8 mouse cellular contexts compared by ENCODE assay signal in genomic region chr4:134510845-134511411, GRCm38 (mm10). TPM values are rescaled to one million over a fixed set of nuclear protein-coding genes. Genes with fewer than 3 reads are reported as not detected.
DNase-seq lines count a peak whose midpoint lies in the region; ATAC-seq and TF ChIP-seq lines count a peak whose summit lies in the region.

Gene Aunip (plus strand): TSS chr4:134510999.

- H3K9me3 ChIP-seq in hindbrain, embryonic 16.5 days (ENCODE audit: control insufficient read depth, low read length) = no peaks in the 10 kb centered on the region

- H3K9ac ChIP-seq in hindbrain, embryonic 16.5 days (ENCODE audit: low read depth, low read length) = peak within 1 kb of the TSS; percentile 30

- TF ChIP-seq CTCF in left cerebral cortex, adult 2 months (IDR thresholded peaks at IDR 0.05) = no peak; the same call in 1 of the 2 replicates

- H3K4me3 ChIP-seq in hindbrain, embryonic 16.5 days (ENCODE audit: low read length) = peak within 1 kb of the TSS; percentile 53
- peak within 1 kb of the TSS; percentile 39 for H3K4me3 ChIP-seq in left cerebral cortex, adult 2 months

- H3K36me3 ChIP-seq in hindbrain, embryonic 16.5 days (ENCODE audit: control insufficient read depth, insufficient read depth, low read length) = peaks cover 5% of the 10 kb centered on the region

- H3K4me1 ChIP-seq in hindbrain, embryonic 16.5 days (ENCODE audit: control insufficient read depth, insufficient read depth, low read depth, low read length) = peaks cover 6% of the 10 kb centered on the region

- peak within 1 kb of the TSS; percentile 96 for H3K4me2 ChIP-seq in hindbrain, embryonic 16.5 days (ENCODE audit: low read length)

- no peaks in the 10 kb centered on the region; the same call in 1 of the 2 replicates for H3K27me3 ChIP-seq in hindbrain, embryonic 16.5 days (replicated peaks; ENCODE audit: control insufficient read depth, insufficient read depth, low read length)

- under 1% methylated on average over 42 of the region's 42 CpGs for WGBS in hindbrain, embryonic 16.5 days

- peak; percentile 96 for ATAC-seq in hindbrain, embryonic 16.5 days
- ATAC-seq in megakaryocyte, adult 5-6 weeks (ENCODE audit: poor library complexity, severe bottlenecking) = peak; percentile 94

- DNase-seq in ZHBTc4 (ENCODE audit: low read depth, low spot score) = peak; percentile 97
- DNase-seq in cerebellum, postnatal 36 days = peak; percentile 82 to 90
- DNase-seq in gastrocnemius, adult 18-20 months (ENCODE audit: low spot score) = peak; percentile 89
- peak; percentile 82 for DNase-seq in left cerebral cortex, adult 2 months (ENCODE audit: extremely low spot score in 1 of 2, low spot score in 2 of 2)
- DNase-seq in right cerebral cortex, adult 18-20 months = peak; percentile 84
- DNase-seq in urinary bladder, adult 2 months (ENCODE audit: low spot score) = peak; percentile 63

- intact Hi-C loops in left cerebral cortex, adult 2 months (cut with DNase I) = no loop called here

- no peak within 1 kb of the TSS for H3K27ac ChIP-seq in hindbrain, embryonic 16.5 days (ENCODE audit: low read depth, low read length)
- no peak within 1 kb of the TSS for H3K27ac ChIP-seq in left cerebral cortex, adult 2 months

RNA-seq across cellular contexts. Expression of gene Aunip, which starts in this region (rescaled TPM):
- not detected for total RNA-seq in gastrocnemius, adult 18-20 months (2021)
- 2.4 and 2.9 TPM in 2 replicates for polyA plus RNA-seq in hindbrain, embryonic 16.5 days (2015; fragmentation: Nextera tagmentation; extraction: Ambion mirVana)
- total RNA-seq in left cerebral cortex, adult 2 months (2021) = under 1 TPM; 0.54 to 0.63 TPM
- total RNA-seq in megakaryocyte, adult 5-6 weeks (2015) = 3.7 and 3.9 TPM in 2 replicates
- total RNA-seq in megakaryocyte, adult 5-6 weeks (2017) = 12.6 and 17.0 TPM in 2 replicates
- polyA plus RNA-seq in urinary bladder, adult 2 months (2012; rRNA removed) = 0.44 and 0.72 TPM in 2 replicates

Comparison
In these comparisons a context has a peak if more than half of its experiments do, and no peak if none do; other contexts are left out.
1. Peak in DNase-seq in gastrocnemius, adult 18-20 months; RNA of the gene not detected or under 1 TPM.
2. Peak in DNase-seq and H3K4me3 ChIP-seq in left cerebral cortex, adult 2 months; RNA of the gene not detected or under 1 TPM.
3. Peak in DNase-seq in urinary bladder, adult 2 months; RNA of the gene not detected or under 1 TPM.